Mouse (Mus musculus) bone marrow macrophage, adult 2 months (primary cell): ENCODE results near the gene Thbs1.

Source experiments
- CTCF ChIP-seq: IDR thresholded peaks from 2 replicates; pipeline ENCODE4 v1.5.1; 2012; ENCODE audit warnings: low read depth, mild to moderate bottlenecking, low read length, moderate library complexity
- POLR2A ChIP-seq: IDR thresholded peaks from 2 replicates; pipeline ENCODE4 v1.6.1; 2012; ENCODE audit warnings: mild to moderate bottlenecking, low read depth, low read length, borderline replicate concordance

DNA sequence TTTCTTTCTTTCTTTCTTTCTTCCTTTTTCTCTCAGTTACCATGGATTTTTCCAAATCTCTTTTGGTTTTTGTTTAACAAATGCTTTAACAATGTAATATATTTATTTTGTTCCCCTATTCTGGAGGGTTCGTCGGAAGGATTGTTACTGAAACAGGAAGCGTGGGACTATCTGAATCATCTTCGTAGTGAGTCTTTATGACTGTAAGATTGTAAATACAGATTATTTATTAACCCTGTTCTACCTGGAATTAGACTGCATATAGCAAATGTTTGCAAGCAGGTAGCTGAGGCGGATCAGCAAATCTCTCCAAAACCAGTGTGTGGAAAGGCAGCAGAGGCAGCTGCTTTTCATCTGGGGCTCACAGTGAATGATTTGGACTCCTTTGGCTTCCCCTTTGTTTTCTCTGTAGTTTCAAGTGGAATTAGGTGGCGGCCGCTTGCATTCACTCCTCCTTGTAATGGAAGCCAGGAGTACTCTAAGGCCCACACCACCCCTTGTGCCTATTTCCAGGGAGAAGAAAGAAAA, 14.3 kb downstream of the Thbs1 start:
- TF ChIP-seq POLR2A, result no peak
- TF ChIP-seq CTCF, result no peak
